Mouse (Mus musculus): ENCODE results near the gene Nubp1. TPM values are rescaled to one million over a fixed set of nuclear protein-coding genes. Genes with fewer than 3 reads are reported as not detected.

The Nubp1 gene
- polyA plus RNA-seq, 1 experiment from 2014 or later, result 46.0 TPM

Other genes starting within 250 kb of the Nubp1 start
- not detected in 2 replicates for gene Rpl39l, start 241.7 kb upstream of the Nubp1 start, polyA plus RNA-seq (2014; fragmentation: Nextera tagmentation; extraction: Ambion mirVana)
- gene Atf7ip2, start 219.2 kb upstream of the Nubp1 start, polyA plus RNA-seq (2014; fragmentation: Nextera tagmentation; extraction: Ambion mirVana), result 0.26 and 0.29 TPM in 2 replicates
- gene Emp2, start 98.0 kb upstream of the Nubp1 start, polyA plus RNA-seq (2014; fragmentation: Nextera tagmentation; extraction: Ambion mirVana), result 17.6 and 19.5 TPM in 2 replicates
- gene Tekt5, start 16.5 kb upstream of the Nubp1 start, polyA plus RNA-seq (2014; fragmentation: Nextera tagmentation; extraction: Ambion mirVana), result 16.1 and 17.9 TPM in 2 replicates
- gene Tvp23a, start 35.4 kb downstream of the Nubp1 start, polyA plus RNA-seq (2014; fragmentation: Nextera tagmentation; extraction: Ambion mirVana), result 44.3 and 44.5 TPM in 2 replicates
- 0.62 and 0.69 TPM in 2 replicates for gene Ciita, start 68.1 kb downstream of the Nubp1 start, polyA plus RNA-seq (2014; fragmentation: Nextera tagmentation; extraction: Ambion mirVana)
- gene Dexi, start 131.1 kb downstream of the Nubp1 start, polyA plus RNA-seq (2014; fragmentation: Nextera tagmentation; extraction: Ambion mirVana), result 25.0 and 26.0 TPM in 2 replicates
- 67.1 and 68.7 TPM in 2 replicates for gene Clec16a, start 133.4 kb downstream of the Nubp1 start, polyA plus RNA-seq (2014; fragmentation: Nextera tagmentation; extraction: Ambion mirVana)